Mouse (Mus musculus) neutrophil, adult 5-6 weeks (primary cell): ENCODE results near the gene Pld1. TPM values are rescaled to one million over a fixed set of nuclear protein-coding genes. Genes with fewer than 3 reads are reported as not detected.
A peak's percentile ranks its signal among the peaks of the same experiment; 100 is the strongest.

Experiments
- ATAC-seq: fragments of 151-379, 151-347 bp; 2 replicates; pipeline ENCODE4 v1.8.0; 2017; ENCODE audit warnings: mild to moderate bottlenecking, moderate TSS enrichment; ENCODE audit not compliant: insufficient number of reproducible peaks, poor library complexity, low FRiP score, severe bottlenecking; ENCODE audit errors: extremely low read depth
- total RNA-seq: library from RNA; stranded (forward); fragments of 200-1000 nt; gene quantifications from 2 replicates; pipeline ENCODE4 v1.2.3, GENCODE M21; 2017

Gene Pld1
- total RNA-seq, result 3.1 and 7.8 TPM in 2 replicates

- ATAC-seq, result peak; percentile 49
Measured at GRCm38 (mm10) chr3:27938381-27939323, at the start of gene Pld1. Pld1 (plus strand) TSS chr3:27938695.

DNA sequence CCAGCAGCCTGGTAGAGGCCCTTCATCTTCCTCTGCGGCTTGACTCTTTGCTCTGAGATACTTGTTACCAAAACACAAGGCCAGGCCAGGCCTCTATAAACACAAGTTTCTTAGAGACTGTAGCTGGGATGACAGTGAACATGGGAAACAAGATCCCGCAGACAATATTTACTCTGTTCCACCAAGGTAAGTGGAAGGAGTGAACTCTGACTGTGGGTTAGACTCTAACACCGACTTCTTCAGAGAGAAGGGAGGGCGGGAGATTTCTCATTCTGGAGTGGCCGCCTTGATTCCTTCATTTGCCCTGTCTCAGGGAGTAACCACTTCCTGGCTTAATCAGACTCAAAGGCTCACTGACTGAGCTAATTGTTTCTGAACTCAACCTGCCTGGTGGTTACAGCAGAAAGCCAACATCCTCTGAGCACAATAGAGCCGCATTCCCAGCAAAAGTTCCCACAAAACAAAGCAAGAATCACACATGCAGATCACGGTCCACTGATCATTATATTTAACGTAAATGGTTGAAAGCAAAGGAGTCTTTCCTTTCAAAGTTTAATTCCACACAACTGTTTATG, 42.1 kb upstream of the Pld1 start, which contains the start of gene Tmem212:
Gene Tmem212, minus strand, starts transcription at position 51 of the 575 bp plus-strand sequence.
- no peak for ATAC-seq

DNA sequence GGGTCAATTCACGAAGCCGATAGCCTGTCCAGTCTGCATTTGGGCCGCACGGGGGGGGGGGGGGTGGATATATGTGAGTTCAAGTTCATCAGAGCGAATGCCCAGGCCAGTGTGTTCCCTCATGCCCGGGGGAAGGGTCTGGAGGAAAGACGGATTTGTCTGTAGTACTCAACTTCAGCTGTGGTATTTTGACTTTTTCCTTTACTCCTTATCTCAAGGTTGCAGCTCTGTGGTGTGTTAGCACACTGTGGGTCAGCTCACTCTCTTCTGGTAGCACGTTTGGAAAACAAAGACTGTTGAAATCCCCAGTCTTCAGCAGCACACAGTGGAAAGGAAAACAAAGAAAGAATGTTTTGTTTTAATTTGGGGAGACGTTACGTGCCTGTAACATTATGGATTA, 40.3 kb upstream of the Pld1 start:
- no peak for ATAC-seq

DNA sequence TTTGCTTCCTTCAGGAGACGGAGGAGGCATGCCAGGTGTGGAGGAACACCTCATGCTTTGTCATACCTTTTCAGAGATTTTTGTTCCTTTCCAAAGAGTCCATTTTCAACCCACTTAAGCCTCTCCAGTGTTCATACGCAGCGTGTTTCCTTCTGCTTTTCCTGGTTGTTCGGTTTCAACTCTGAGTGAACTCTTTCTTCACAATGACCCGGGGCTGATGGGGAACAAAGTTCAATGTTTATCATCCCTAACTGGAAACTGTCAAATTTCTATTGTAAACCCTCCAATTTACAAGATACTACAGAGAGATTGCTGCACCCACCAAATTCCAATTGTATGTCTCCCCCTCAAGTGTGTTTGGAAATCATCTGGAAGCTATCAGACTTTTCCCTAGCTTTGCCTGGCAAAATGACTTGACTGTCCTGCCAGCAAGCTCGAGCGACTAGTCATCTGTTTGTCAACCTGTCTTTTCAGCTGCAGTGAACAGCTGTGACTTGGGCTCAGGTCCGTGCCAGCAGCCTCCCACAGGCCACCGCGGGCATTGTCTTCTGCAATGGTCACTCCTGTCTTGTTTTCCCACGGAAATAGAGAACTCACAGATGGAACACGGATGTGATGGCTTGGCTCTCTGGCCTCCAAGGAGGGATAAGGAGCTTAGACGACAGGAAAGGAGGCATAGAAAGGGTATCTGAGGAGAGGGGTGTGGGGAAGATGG, 39.3 kb upstream of the Pld1 start:
- no peak for ATAC-seq

GRCm38 (mm10) chr3:27901846-27902245, 36.6 kb upstream of the Pld1 start:
- no peak for ATAC-seq

- no peak for ATAC-seq
Measured at GRCm38 (mm10) chr3:27904659-27905330, 33.7 kb upstream of the Pld1 start.

DNA sequence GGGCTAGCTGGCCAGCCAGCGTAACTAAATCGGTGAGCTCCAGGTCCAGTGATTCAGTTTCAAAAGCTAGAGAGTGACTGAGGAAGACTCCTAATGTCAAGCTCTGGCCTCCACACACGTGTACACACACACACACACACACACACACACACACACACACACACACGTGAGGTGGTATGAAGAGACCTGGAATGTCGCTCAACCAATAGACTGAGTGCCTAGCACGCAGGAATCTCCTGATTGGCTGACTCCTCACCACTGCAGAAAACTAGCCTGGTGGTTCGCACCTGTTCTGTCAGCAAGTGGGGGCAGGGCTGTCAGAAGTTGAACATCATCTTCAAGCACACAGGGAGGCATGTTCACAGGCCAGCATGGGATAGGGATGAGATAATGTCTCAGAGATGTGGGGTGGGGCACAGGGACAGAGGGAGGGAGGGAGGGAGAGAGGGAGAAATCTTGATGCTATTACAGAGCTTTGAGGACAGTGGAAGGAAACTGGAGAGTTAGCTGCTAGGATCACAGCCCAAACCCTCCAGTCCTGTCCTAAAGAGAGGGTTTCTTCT, 31.8 kb upstream of the Pld1 start:
- ATAC-seq, result no peak

GRCm38 (mm10) chr3:27907301-27907700, 31.2 kb upstream of the Pld1 start:
- ATAC-seq, result no peak

DNA sequence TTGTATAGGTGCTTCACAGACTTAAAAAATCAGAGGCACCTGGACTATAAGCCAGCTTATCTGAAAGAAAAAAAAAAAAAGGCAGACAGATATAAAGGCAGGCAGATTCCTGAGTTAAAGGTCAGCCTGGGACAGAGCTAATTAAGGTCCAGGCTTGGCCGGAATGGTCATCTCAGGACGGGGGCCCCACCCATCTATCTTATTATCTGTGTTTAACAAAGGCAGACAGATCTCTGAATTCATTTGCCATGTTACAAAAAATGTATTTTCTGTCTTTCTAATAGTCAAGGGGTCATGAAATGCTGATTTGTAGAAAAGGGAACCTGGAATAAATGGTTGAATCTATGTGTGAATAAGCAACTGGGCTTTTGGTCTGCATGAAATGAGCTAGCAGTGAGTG, 30.2 kb upstream of the Pld1 start:
- no peak for ATAC-seq

GRCm38 (mm10) chr3:27909016-27909415, 29.5 kb upstream of the Pld1 start:
- no peak for ATAC-seq

- no peak for ATAC-seq
Measured at GRCm38 (mm10) chr3:27918656-27919436, 19.6 kb upstream of the Pld1 start.

DNA sequence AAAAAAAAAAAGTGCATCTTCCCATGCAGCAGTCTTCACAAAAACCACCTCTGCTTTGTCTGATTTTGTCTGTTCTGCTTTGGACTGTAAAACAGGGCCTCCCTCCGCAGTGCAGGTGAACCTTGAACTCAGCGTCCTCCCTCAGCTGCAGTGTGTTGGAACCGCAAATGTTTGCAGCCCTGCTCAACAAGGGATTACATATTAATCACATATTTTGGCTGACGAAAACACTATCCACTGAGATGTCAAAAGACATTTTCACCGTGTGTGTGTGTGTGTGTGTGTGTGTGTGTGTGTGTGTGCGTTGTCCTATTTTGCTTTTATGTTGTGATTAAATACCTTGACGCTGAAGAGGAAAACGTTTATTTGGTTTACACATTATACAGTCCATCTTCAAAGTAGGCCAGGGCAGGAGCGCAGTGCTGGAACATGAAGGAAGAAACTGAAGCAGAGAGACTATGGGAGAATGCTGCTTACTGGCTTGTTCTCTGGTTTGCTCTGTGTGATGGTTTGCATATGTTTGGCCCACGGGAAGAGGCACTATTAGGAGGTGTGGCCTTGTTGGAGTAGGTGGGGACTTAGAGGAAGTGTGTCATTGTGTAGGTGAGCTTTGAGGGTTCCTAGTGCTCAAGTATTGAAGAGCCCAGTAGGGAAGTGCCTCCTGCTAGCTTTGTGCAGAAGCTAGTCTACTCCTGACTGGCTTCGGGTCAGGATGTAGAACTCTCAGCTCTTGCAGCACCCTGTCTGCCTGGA, 17.1 kb upstream of the Pld1 start:
- ATAC-seq, result no peak

- no peak for ATAC-seq
Measured at GRCm38 (mm10) chr3:27924037-27924436, 14.5 kb upstream of the Pld1 start.

DNA sequence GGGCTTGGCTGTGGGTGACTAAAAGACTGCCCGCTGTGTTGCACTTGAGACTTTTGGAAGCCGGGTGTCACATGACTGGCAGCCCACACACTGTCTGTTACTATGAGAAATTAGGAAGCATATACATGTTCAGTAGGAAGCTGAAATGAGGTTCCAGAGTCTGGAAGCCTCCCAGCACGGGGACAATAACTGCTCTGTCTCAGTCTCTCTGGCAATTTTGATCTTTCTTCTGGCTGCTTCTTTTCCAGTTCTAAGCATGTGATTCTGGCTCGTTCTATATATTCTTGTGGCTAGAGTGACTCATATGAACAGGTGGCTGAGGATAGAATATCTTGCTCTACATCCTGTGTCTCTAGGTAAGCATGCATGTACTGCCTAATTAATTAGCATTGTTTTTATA, 9.3 kb upstream of the Pld1 start:
- no peak for ATAC-seq

- no peak for ATAC-seq
Measured at GRCm38 (mm10) chr3:27932391-27932790, 6.1 kb upstream of the Pld1 start.

DNA sequence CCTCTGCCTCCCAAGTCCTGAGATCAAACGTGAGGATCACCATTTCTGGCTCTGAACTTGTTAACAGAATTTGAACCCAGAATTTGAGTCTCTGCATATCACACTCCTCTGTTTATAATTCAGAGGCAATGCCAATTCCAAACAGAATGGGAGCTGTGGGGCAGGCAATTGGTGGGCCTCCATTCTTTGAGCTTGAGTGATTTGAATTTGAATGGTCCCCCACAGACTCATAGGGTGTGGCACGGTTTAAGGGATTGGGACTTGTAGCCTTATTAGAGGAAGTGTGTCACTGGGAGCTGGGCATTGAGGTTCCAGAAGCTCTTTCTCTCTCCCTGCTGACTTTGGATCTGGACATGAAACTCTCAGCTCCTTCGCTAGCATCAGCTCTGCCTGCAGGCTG, 2.9 kb upstream of the Pld1 start:
- ATAC-seq, result no peak

DNA sequence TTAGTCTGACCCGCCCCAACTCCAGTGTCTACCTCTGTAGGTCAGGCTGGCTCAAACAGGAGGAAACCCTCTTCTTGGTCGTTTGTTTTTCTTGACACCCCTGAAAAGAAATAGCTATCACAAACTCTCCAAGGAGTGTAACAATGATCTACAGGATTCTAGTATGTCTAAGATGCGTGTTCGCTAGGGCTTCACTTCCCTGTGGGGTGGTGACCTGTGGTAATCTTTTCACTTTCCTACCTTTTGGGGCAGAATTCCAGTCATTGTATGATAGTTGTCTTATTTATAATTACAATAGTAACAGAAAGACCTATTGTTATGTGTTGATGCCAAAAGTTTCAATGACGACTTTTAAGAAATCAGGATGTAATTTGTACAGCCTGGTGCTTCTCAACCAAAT, 1.8 kb upstream of the Pld1 start:
- no peak for ATAC-seq
